Mouse (Mus musculus) forebrain, embryonic 15.5 days (tissue): ENCODE measurements around the gene Kptn. TPM values are rescaled to one million over a fixed set of nuclear protein-coding genes. Genes with fewer than 3 reads are reported as not detected.

Source experiments
- ATAC-seq: fragments of 200-750 bp; cut with Nextera tagmentation; replicated peaks from 2 replicates; pipeline ENCODE4 v1.8.0; 2017; ENCODE audit warnings: mild to moderate bottlenecking, moderate TSS enrichment, moderate library complexity
- H3K27ac ChIP-seq: fragments of 300-500 bp; sonication (generic); replicated peaks from 2 replicates; pipeline ENCODE4 v1.5.1; 2015; ENCODE audit warnings: mild to moderate bottlenecking, inconsistent platforms
- H3K27me3 ChIP-seq: fragments of 300-500 bp; sonication (generic); 2 replicates; pipeline ENCODE4 v1.6.1; 2015; ENCODE audit warnings: inconsistent platforms
- H3K36me3 ChIP-seq: fragments of 300-500 bp; sonication (generic); 2 replicates; pipeline ENCODE4 v1.6.1; 2015; ENCODE audit warnings: mild to moderate bottlenecking, inconsistent platforms
- H3K4me1 ChIP-seq: fragments of 300-500 bp; sonication (generic); 2 replicates; pipeline ENCODE4 v1.6.1; 2015; ENCODE audit warnings: inconsistent platforms
- H3K4me2 ChIP-seq: fragments of 300-500 bp; sonication (generic); replicated peaks from 2 replicates; pipeline ENCODE4 v1.6.1; 2015; ENCODE audit warnings: mild to moderate bottlenecking, inconsistent platforms
- H3K4me3 ChIP-seq: fragments of 300-500 bp; sonication (generic); 2 replicates; pipeline ENCODE4 v1.5.1; 2015; ENCODE audit warnings: mild to moderate bottlenecking, inconsistent platforms
- H3K9ac ChIP-seq: fragments of 300-500 bp; sonication (generic); replicated peaks from 2 replicates; pipeline ENCODE4 v1.6.1; 2015; ENCODE audit warnings: mild to moderate bottlenecking, inconsistent platforms
- H3K9me3 ChIP-seq: fragments of 300-500 bp; sonication (generic); 2 replicates; pipeline ENCODE4 v1.6.1; 2016; ENCODE audit warnings: inconsistent platforms
- WGBS: fragments of 180-500 bp; shearing (Covaris S2); methylation state at CpG from one replicate; pipeline ENCODE4 v1.1.7; 2015; ENCODE audit warnings: mixed read lengths; 5-methylcytosine and 5-hydroxymethylcytosine counted together
- polyA plus RNA-seq: library from polyadenylated mRNA; unstranded; fragments of >200 nt; fragmentation: Nextera tagmentation; extraction: Ambion mirVana; gene quantifications from 2 replicates; pipeline ENCODE4 v1.2.1, GENCODE M21; 2015

Gene Kptn
- 43.0 and 43.7 TPM in 2 replicates for polyA plus RNA-seq

- WGBS = under 1% methylated on average over 33 of the region's 33 CpGs
- Histone ChIP-seq H3K4me2 (peak within 1 kb of the TSS; percentile 64), H3K9ac (peak within 1 kb of the TSS; percentile 87), H3K4me1 (peaks cover 15% of the 10 kb centered on the region), H3K9me3 (no peaks in the 10 kb centered on the region), H3K27me3 (no peaks in the 10 kb centered on the region), H3K27ac (peak within 1 kb of the TSS; percentile 94), H3K4me3 (peak within 1 kb of the TSS; percentile 87), H3K36me3 (peaks cover 27% of the 10 kb centered on the region)
- ATAC-seq = peak; percentile 87
Measured at GRCm38 (mm10) chr7:16119569-16120261, at the start of gene Kptn. Kptn (plus strand) TSS chr7:16119895.

GRCm38 (mm10) chr7:16070846-16071245, 48.8 kb upstream of the Kptn start:
- no peaks in the 10 kb centered on the region for H3K36me3 ChIP-seq
- H3K4me1 ChIP-seq = no peaks in the 10 kb centered on the region
- H3K9me3 ChIP-seq = no peaks in the 10 kb centered on the region
- H3K27ac ChIP-seq = no peak overlapping the region
- no peak overlapping the region for H3K4me3 ChIP-seq
- no peak for ATAC-seq
- no peak overlapping the region for H3K4me2 ChIP-seq
- H3K27me3 ChIP-seq = no peaks in the 10 kb centered on the region
- H3K9ac ChIP-seq = no peak overlapping the region

GRCm38 (mm10) chr7:16071906-16072305, 47.8 kb upstream of the Kptn start:
- no peak for ATAC-seq
- no peak overlapping the region for H3K27ac ChIP-seq
- H3K4me1 ChIP-seq = no peaks in the 10 kb centered on the region
- H3K4me2 ChIP-seq = no peak overlapping the region
- H3K9ac ChIP-seq = no peak overlapping the region
- no peak overlapping the region for H3K4me3 ChIP-seq
- no peaks in the 10 kb centered on the region for H3K36me3 ChIP-seq
- no peaks in the 10 kb centered on the region for H3K27me3 ChIP-seq
- 83% methylated on average over 6 of the region's 6 CpGs for WGBS
- H3K9me3 ChIP-seq = no peaks in the 10 kb centered on the region

GRCm38 (mm10) chr7:16079947-16080346, 39.7 kb upstream of the Kptn start:
- WGBS = 50% methylated on average over 1 of the region's 1 CpGs
- H3K9me3 ChIP-seq = no peaks in the 10 kb centered on the region
- no peak overlapping the region for H3K9ac ChIP-seq
- H3K27ac ChIP-seq = no peak overlapping the region
- no peaks in the 10 kb centered on the region for H3K27me3 ChIP-seq
- H3K36me3 ChIP-seq = no peaks in the 10 kb centered on the region
- no peak overlapping the region for H3K4me2 ChIP-seq
- ATAC-seq = no peak
- H3K4me3 ChIP-seq = no peak overlapping the region
- no peaks in the 10 kb centered on the region for H3K4me1 ChIP-seq

GRCm38 (mm10) chr7:16080581-16080980, 39.1 kb upstream of the Kptn start:
- H3K9ac ChIP-seq = no peak overlapping the region
- ATAC-seq = no peak
- H3K4me3 ChIP-seq = no peak overlapping the region
- H3K27me3 ChIP-seq = no peaks in the 10 kb centered on the region
- H3K4me1 ChIP-seq = no peaks in the 10 kb centered on the region
- no peaks in the 10 kb centered on the region for H3K36me3 ChIP-seq
- H3K9me3 ChIP-seq = no peaks in the 10 kb centered on the region
- H3K4me2 ChIP-seq = no peak overlapping the region
- 68% methylated on average over 4 of the region's 4 CpGs for whole genome bisulfite sequencing
- no peak overlapping the region for H3K27ac ChIP-seq

- no peak overlapping the region for H3K4me2 ChIP-seq
- H3K9ac ChIP-seq = no peak overlapping the region
- no peak for ATAC-seq
- no peaks in the 10 kb centered on the region for H3K27me3 ChIP-seq
- no peak overlapping the region for H3K4me3 ChIP-seq
- H3K4me1 ChIP-seq = no peaks in the 10 kb centered on the region
- no peaks in the 10 kb centered on the region for H3K36me3 ChIP-seq
- H3K9me3 ChIP-seq = no peaks in the 10 kb centered on the region
- 61% methylated on average over 4 of the region's 4 CpGs for WGBS
- H3K27ac ChIP-seq = no peak overlapping the region
Measured at GRCm38 (mm10) chr7:16083361-16083760, 36.3 kb upstream of the Kptn start.

- Histone ChIP-seq H3K4me1 (no peaks in the 10 kb centered on the region), H3K9me3 (no peaks in the 10 kb centered on the region), H3K4me2 (no peak overlapping the region), H3K9ac (no peak overlapping the region), H3K36me3 (no peaks in the 10 kb centered on the region), H3K4me3 (no peak overlapping the region), H3K27ac (no peak overlapping the region), H3K27me3 (no peaks in the 10 kb centered on the region)
- WGBS = 75% methylated on average over 2 of the region's 2 CpGs
- ATAC-seq = no peak
Measured at GRCm38 (mm10) chr7:16087587-16087986, 32.1 kb upstream of the Kptn start.

- Histone ChIP-seq H3K4me1 (peaks cover 13% of the 10 kb centered on the region), H3K27me3 (no peaks in the 10 kb centered on the region), H3K9ac (no peak overlapping the region), H3K36me3 (no peaks in the 10 kb centered on the region), H3K4me3 (no peak overlapping the region), H3K4me2 (no peak overlapping the region), H3K27ac (no peak overlapping the region), H3K9me3 (no peaks in the 10 kb centered on the region)
- ATAC-seq = no peak
- WGBS = 67% methylated on average over 3 of the region's 3 CpGs
Measured at GRCm38 (mm10) chr7:16094592-16094991, 25.1 kb upstream of the Kptn start.

GRCm38 (mm10) chr7:16098021-16099017, 21.4 kb upstream of the Kptn start, which contains the start of gene Napa:
Napa (plus strand) TSS chr7:16098458.
- no peaks in the 10 kb centered on the region for H3K9me3 ChIP-seq
- peaks cover 29% of the 10 kb centered on the region for H3K4me1 ChIP-seq
- H3K27ac ChIP-seq = peak within 1 kb of the TSS; percentile 75
- H3K27me3 ChIP-seq = no peaks in the 10 kb centered on the region
- under 1% methylated on average over 68 of the region's 68 CpGs for WGBS
- peak; percentile 98 for ATAC-seq
- H3K36me3 ChIP-seq = peaks cover 5% of the 10 kb centered on the region; the same call in 1 of the 2 replicates
- H3K4me2 ChIP-seq = peak within 1 kb of the TSS; percentile 97
- peak within 1 kb of the TSS; percentile 97 for H3K9ac ChIP-seq
- peak within 1 kb of the TSS; percentile 66 for H3K4me3 ChIP-seq

GRCm38 (mm10) chr7:16099901-16100300, 19.8 kb upstream of the Kptn start:
- Histone ChIP-seq H3K9me3 (no peaks in the 10 kb centered on the region), H3K4me2 (peak overlapping the region; percentile 7; the same call in 1 of the 2 replicates), H3K9ac (no peak overlapping the region), H3K4me1 (peaks cover 39% of the 10 kb centered on the region), H3K36me3 (peaks cover 5% of the 10 kb centered on the region; the same call in 1 of the 2 replicates), H3K27ac (no peak overlapping the region), H3K4me3 (peak overlapping the region; percentile 66; the same call in 1 of the 2 replicates), H3K27me3 (no peaks in the 10 kb centered on the region)
- no peak for ATAC-seq
- WGBS = 84% methylated on average over 4 of the region's 4 CpGs

GRCm38 (mm10) chr7:16101081-16101480, 18.6 kb upstream of the Kptn start:
- no peak for ATAC-seq
- no peak overlapping the region for H3K9ac ChIP-seq
- H3K36me3 ChIP-seq = peaks cover 8% of the 10 kb centered on the region; the same call in 1 of the 2 replicates
- H3K4me2 ChIP-seq = no peak overlapping the region
- H3K4me3 ChIP-seq = no peak overlapping the region
- no peaks in the 10 kb centered on the region for H3K9me3 ChIP-seq
- H3K27me3 ChIP-seq = no peaks in the 10 kb centered on the region
- no peak overlapping the region for H3K27ac ChIP-seq
- WGBS = 80% methylated on average over 7 of the region's 7 CpGs
- H3K4me1 ChIP-seq = peaks cover 39% of the 10 kb centered on the region
